Mouse (Mus musculus) Patski (cell line): Measurements from ENCODE around the gene Olfr1020. TPM values are rescaled to one million over a fixed set of nuclear protein-coding genes. Genes with fewer than 3 reads are reported as not detected.

Source experiments
- ATAC-seq: fragments of 100-300 bp; one replicate; pipeline ENCODE4 v1.8.0; 2021
- CTCF ChIA-PET: fragments of 350-600 bp; sonication (Branson Sonifier 250); formaldehyde crosslinking; loops from one replicate; lab custom pipeline; 2022; ENCODE audit warnings: inconsistent platforms; lab: Charles Lee
- POLR2A ChIA-PET: fragments of 350-600 bp; sonication (Branson Sonifier 250); formaldehyde crosslinking; loops from one replicate; lab custom pipeline; 2022; ENCODE audit warnings: antibody characterized with exemption, inconsistent platforms; lab: Charles Lee
- DNase-seq: peaks from one replicate; pipeline ENCODE4 v3.0.0-alpha.2; 2011; ENCODE audit warnings: low read depth, low spot score
- H3K27me3 ChIP-seq: fragments of 371-371 bp; one replicate; pipeline ENCODE4 v1.5.1; 2021
- CTCF ChIP-seq: fragments of 100-300 bp; IDR thresholded peaks from one replicate; pipeline ENCODE4 v1.5.1; 2021
- in situ Hi-C: fragments of 300-500 bp; cut with MboI; formaldehyde crosslinking; loops from 3 replicates; pipeline ENCODE4 v1.11.1; 2018; ENCODE audit warnings: low pct_unique_long_range_greater_than_20kb, mixed read lengths
- polyA plus RNA-seq: library from polyadenylated mRNA; unstranded; gene quantifications from one replicate; pipeline ENCODE4 v1.2.3, GENCODE M21; 2021

Olfr1020 gene
- polyA plus RNA-seq, result not detected

DNA sequence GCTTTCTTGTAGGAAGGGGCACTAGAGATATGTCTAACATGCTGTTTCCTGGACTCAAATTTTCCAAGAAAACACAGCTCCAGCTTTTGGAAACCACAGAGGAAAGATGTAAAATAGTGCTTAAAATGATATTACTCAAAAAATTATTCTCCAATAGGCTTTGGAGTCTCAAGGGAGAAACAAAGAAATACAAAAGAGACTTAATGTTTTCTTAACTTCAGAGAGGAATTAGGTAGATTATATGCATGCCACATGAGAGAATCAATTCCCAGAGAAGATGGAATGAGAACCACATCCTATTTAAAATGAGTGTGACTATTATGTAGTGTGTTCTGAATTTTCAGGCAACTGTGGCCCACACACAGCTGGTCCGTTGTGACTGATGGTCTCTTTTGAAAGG is at the start of gene Olfr1020:
Gene Olfr1020 (plus strand): TSS at position 301 of the 400 bp plus-strand sequence.
- TF ChIP-seq CTCF, result no peak
- no peak for ATAC-seq
- no peak for DNase-seq
- in situ Hi-C loops, result no loop called here
- ChIA-PET CTCF (no interaction called here), POLR2A (no interaction called here)
- no peaks in the 10 kb centered on the region for H3K27me3 ChIP-seq

DNA sequence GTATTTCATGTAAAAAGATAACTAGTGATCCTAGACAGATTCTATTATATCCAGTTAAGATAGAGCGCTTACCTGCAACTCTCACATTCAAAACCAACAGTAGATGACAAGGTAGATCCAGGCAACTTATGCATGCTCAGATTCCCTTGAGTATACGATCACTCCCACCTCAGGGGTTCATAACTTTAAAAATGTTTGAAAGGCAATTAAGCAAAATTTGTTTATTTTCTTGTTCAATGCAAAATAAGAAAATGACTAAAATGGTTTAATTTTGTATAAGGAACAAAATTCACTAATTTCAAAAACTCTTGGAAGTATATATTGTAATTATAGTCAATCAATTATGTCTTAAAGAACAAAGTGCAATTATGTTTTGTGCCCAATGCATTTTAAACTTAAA is 44.4 kb upstream of the Olfr1020 start, which contains the start of gene Olfr1016:
Gene Olfr1016 (minus strand): TSS at position 101 of the 400 bp plus-strand sequence.
- ChIA-PET POLR2A (no interaction called here), CTCF (no interaction called here)
- no peaks in the 10 kb centered on the region for H3K27me3 ChIP-seq
- ATAC-seq (no peak), DNase-seq (no peak)
- in situ Hi-C loops, result no loop called here
- no peak for TF ChIP-seq CTCF

DNA sequence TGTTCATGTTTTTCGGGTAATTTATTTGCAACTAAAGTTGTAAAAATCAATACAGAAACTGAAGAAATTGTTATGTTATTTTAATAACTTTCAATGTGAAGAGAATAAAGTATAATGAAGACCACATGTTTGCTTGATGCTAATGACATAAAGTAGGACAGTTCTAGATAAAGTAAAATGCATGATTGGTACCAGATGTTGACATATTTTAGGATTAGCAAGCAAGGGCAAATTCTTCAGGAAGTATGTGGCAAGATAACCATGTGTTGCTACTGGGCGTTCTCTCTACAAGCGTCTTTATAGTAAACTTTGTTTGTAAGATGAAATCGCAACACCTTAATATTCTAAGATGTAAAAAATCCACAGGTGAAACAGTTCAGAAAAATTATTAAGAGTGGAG is 42.3 kb upstream of the Olfr1020 start:
- CTCF ChIA-PET, result no interaction called here
- ATAC-seq (no peak), DNase-seq (no peak)
- POLR2A ChIA-PET, result no interaction called here
- TF ChIP-seq CTCF, result no peak
- in situ Hi-C loops, result no loop called here
- H3K27me3 ChIP-seq, result no peaks in the 10 kb centered on the region

DNA sequence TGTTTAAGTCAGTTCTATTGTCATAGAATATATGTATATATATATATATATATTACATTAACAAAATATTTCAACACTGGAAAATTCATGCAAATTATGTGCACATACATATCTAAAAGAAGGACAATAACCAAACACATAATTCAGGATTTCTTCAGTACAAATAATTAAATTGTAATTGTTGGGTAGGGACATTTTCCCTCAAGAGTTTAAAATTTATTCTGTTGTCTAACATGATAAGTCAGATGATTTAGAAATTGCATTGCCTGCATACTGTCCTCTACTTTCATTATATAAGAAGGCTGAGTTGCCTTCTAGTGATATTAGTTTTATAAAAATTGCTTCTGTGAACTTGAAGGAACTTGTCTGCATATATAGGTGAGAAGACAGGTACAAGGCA is 28.7 kb upstream of the Olfr1020 start, which contains the start of gene Olfr1018:
Gene Olfr1018 (plus strand): TSS at position 301 of the 400 bp plus-strand sequence.
- in situ Hi-C loops, result no loop called here
- ChIA-PET POLR2A (no interaction called here), CTCF (no interaction called here)
- no peak for DNase-seq
- no peak for ATAC-seq
- TF ChIP-seq CTCF, result no peak
- no peaks in the 10 kb centered on the region for H3K27me3 ChIP-seq

DNA sequence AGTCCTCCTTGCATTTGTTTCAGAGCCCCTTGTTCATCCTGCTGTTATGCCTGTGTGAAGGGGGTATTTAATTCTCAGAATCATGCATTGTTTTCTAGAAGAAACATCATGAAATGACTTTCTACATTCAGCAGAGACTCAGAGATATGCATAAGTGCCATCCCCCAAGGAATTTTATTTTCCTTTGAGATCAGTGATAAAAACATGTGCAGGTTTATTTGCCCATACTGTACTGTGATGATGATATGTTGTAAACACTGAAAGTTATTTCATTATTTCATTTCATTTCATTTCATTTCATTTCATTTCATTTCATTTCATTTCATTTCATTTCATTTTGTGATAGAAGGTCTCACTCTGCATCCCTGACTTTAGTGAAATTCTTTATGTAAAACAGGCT is 1.4 kb upstream of the Olfr1020 start, which contains the start of gene Olfr1019:
Gene Olfr1019 (minus strand): TSS at position 101 of the 400 bp plus-strand sequence.
- ChIA-PET POLR2A (no interaction called here), CTCF (no interaction called here)
- ATAC-seq (no peak), DNase-seq (no peak)
- in situ Hi-C loops, result no loop called here
- TF ChIP-seq CTCF, result no peak
- no peaks in the 10 kb centered on the region for H3K27me3 ChIP-seq

DNA sequence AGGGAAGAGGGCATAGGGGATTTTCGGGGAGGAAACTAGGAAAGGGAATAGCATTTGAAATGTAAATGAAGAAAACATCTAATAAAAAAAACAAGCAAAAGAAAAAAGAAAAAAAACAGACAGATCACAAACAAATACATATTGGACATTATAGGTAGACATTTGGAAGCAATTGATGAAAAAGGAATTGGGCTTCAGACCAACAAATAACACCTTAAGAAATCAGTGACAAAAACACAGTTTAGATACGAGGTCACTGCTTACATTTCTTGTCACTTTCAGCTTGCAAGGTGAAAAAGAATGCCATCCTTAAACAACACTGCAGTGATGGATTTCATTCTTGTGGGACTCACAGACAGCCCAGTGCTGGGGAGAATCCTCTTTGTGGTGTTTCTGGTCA is 21.5 kb downstream of the Olfr1020 start, which contains the start of gene Olfr1022:
Gene Olfr1022 (plus strand): TSS at position 301 of the 400 bp plus-strand sequence.
- TF ChIP-seq CTCF, result no peak
- DNase-seq, result no peak
- no peak for ATAC-seq
- CTCF ChIA-PET, result no interaction called here
- H3K27me3 ChIP-seq, result no peaks in the 10 kb centered on the region
- POLR2A ChIA-PET, result no interaction called here
- in situ Hi-C loops, result no loop called here

DNA sequence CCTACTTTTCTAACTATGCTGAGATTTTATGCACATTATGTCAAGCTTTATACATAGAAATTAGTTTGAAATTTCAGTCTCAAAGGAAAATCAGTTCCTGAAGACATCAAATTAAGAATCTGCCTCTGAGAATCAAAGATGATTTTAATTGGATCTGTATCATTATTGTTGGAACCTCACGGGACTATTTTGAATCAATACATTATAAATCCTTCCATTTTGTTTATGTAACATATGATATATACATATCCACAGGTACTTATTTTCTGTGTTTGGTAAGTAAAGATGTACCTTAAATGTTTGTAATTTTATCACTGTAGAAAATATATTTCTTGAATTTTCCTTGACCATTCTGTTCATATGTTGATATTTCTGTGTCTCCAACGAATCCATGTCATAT is 38.5 kb downstream of the Olfr1020 start, which contains the start of gene Olfr1023:
Gene Olfr1023 (plus strand): TSS at position 301 of the 400 bp plus-strand sequence.
- DNase-seq (no peak), ATAC-seq (no peak)
- no peak for TF ChIP-seq CTCF
- H3K27me3 ChIP-seq, result no peaks in the 10 kb centered on the region
- CTCF ChIA-PET, result no interaction called here
- POLR2A ChIA-PET, result no interaction called here
- in situ Hi-C loops, result no loop called here

Other genes starting within 250 kb of the Olfr1020 start
- not detected for gene Olfr1000, start 235.1 kb upstream of the Olfr1020 start, polyA plus RNA-seq
- not detected for gene Olfr1002, start 196.3 kb upstream of the Olfr1020 start, polyA plus RNA-seq
- not detected for gene Olfr154, start 182.6 kb upstream of the Olfr1020 start, polyA plus RNA-seq
- not detected for gene Olfr1006, start 168.3 kb upstream of the Olfr1020 start, polyA plus RNA-seq
- not detected for gene Olfr1008, start 157.6 kb upstream of the Olfr1020 start, polyA plus RNA-seq
- not detected for gene Olfr1009, start 131.6 kb upstream of the Olfr1020 start, polyA plus RNA-seq
- not detected for gene Olfr1012, start 84.3 kb upstream of the Olfr1020 start, polyA plus RNA-seq
- gene Olfr1013, start 79.9 kb upstream of the Olfr1020 start, polyA plus RNA-seq, result not detected
- not detected for gene Olfr1014, start 74.3 kb upstream of the Olfr1020 start, polyA plus RNA-seq
- not detected for gene Olfr1015, start 65.0 kb upstream of the Olfr1020 start, polyA plus RNA-seq
- not detected for gene Olfr1016, start 44.5 kb upstream of the Olfr1020 start, polyA plus RNA-seq
- not detected for gene Olfr1018, start 28.6 kb upstream of the Olfr1020 start, polyA plus RNA-seq
- gene Olfr1019, start 1.5 kb upstream of the Olfr1020 start, polyA plus RNA-seq, result not detected
- not detected for gene Olfr1022, start 21.6 kb downstream of the Olfr1020 start, polyA plus RNA-seq
- gene Olfr1023, start 38.6 kb downstream of the Olfr1020 start, polyA plus RNA-seq, result not detected
- gene Olfr1024, start 58.0 kb downstream of the Olfr1020 start, polyA plus RNA-seq, result not detected
- not detected for gene Olfr1025-ps1, start 68.2 kb downstream of the Olfr1020 start, polyA plus RNA-seq
- not detected for gene Olfr1026, start 74.5 kb downstream of the Olfr1020 start, polyA plus RNA-seq
- gene Olfr1028, start 103.4 kb downstream of the Olfr1020 start, polyA plus RNA-seq, result not detected
- not detected for gene Olfr1029, start 126.9 kb downstream of the Olfr1020 start, polyA plus RNA-seq
- gene Olfr1030, start 132.2 kb downstream of the Olfr1020 start, polyA plus RNA-seq, result not detected
- gene Olfr1031, start 143.3 kb downstream of the Olfr1020 start, polyA plus RNA-seq, result not detected
- not detected for gene Olfr1032, start 158.5 kb downstream of the Olfr1020 start, polyA plus RNA-seq
- not detected for gene Olfr1033, start 173.6 kb downstream of the Olfr1020 start, polyA plus RNA-seq
- not detected for gene Olfr1034, start 198.8 kb downstream of the Olfr1020 start, polyA plus RNA-seq
- not detected for gene Olfr1036, start 227.0 kb downstream of the Olfr1020 start, polyA plus RNA-seq
- gene Olfr1037, start 240.4 kb downstream of the Olfr1020 start, polyA plus RNA-seq, result not detected